Mouse (Mus musculus) stomach, embryonic 15.5 days (tissue): ENCODE measurements around the gene Ago4. TPM values are rescaled to one million over a fixed set of nuclear protein-coding genes. Genes with fewer than 3 reads are reported as not detected.

Experiments used
- microRNA-seq: library from miRNA; unstranded; fragments of <30 nt; microRNA quantifications from one replicate; pipeline ENCODE4, GENCODE M21; 2016
- polyA plus RNA-seq: library from polyadenylated mRNA; unstranded; fragments of >200 nt; fragmentation: Nextera tagmentation; extraction: Ambion mirVana; gene quantifications from 2 replicates; pipeline ENCODE4 v1.2.1, GENCODE M21; 2015

The Ago4 gene
- polyA plus RNA-seq, 1 experiment from 2014 or later, result 2.1 TPM

Small RNA genes within 50 kb of the gene (microRNA-seq; reads per million reads assigned to microRNA genes)
- gene Mir7119, result not detected

Other genes with a start within 250 kb of the Ago4 start
- gene Col8a2, start 246.7 kb downstream of the Ago4 start, polyA plus RNA-seq, result 13.4 and 14.2 TPM in 2 replicates
- gene Adprhl2, start 211.8 kb downstream of the Ago4 start, polyA plus RNA-seq, result 61.2 and 61.9 TPM in 2 replicates
- 7.8 and 8.6 TPM in 2 replicates for gene Tekt2, start 207.8 kb downstream of the Ago4 start, polyA plus RNA-seq
- 13.9 and 15.2 TPM in 2 replicates for gene Ago3, start 103.9 kb downstream of the Ago4 start, polyA plus RNA-seq
- 5.1 and 5.2 TPM in 2 replicates for gene Ago1, start 64.9 kb downstream of the Ago4 start, polyA plus RNA-seq
- 36.1 and 40.0 TPM in 2 replicates for gene Clspn, start 23.5 kb upstream of the Ago4 start, polyA plus RNA-seq
- 2.3 and 2.5 TPM in 2 replicates for gene 5730409E04Rik, start 76.3 kb upstream of the Ago4 start, polyA plus RNA-seq
- 475 and 493 TPM in 2 replicates for gene Psmb2, start 144.2 kb upstream of the Ago4 start, polyA plus RNA-seq
- gene Tfap2e, start 202.8 kb upstream of the Ago4 start, polyA plus RNA-seq, result not detected in 2 replicates
- gene Ncdn, start 220.0 kb upstream of the Ago4 start, polyA plus RNA-seq, result 24.7 and 26.9 TPM in 2 replicates
- 20.2 and 29.9 TPM in 2 replicates for gene AU040320, start 220.1 kb upstream of the Ago4 start, polyA plus RNA-seq